Mouse (Mus musculus) liver, postnatal 0 days (tissue): Measurements from ENCODE around the gene Utp18.

Experiments
- CTCF ChIP-seq: sonication (generic); IDR thresholded peaks from 2 replicates; pipeline ENCODE4 v1.5.1; 2016; ENCODE audit warnings: antibody characterized with exemption, low read depth
- EP300 ChIP-seq: IDR thresholded peaks from 2 replicates; pipeline ENCODE4 v1.6.1; 2016; ENCODE audit warnings: antibody characterized with exemption, low read depth, mild to moderate bottlenecking

GRCm38 (mm10) chr11:93887080-93887447 is 1.5 kb upstream of the Utp18 start:
- TF ChIP-seq EP300, result no peak
- TF ChIP-seq CTCF, result no peak
